Mouse (Mus musculus): Measurements from ENCODE around the gene Adamts8.

- TF ChIP-seq EP300 (IDR thresholded peaks at IDR 0.05; ENCODE audit: insufficient read depth, low read depth, low read length) (no peak), CTCF (IDR thresholded peaks at IDR 0.05; ENCODE audit: low read depth, low read length) (no peak)
Measured at GRCm38 (mm10) chr9:30914241-30914640, 28.1 kb upstream of the Adamts8 start.
